Mouse (Mus musculus) forebrain, postnatal 0 days (tissue): ENCODE results near the gene Zfp74. TPM values are rescaled to one million over a fixed set of nuclear protein-coding genes. Genes with fewer than 3 reads are reported as not detected.

Source experiments
- ATAC-seq: fragments of 200-750 bp; cut with Nextera tagmentation; 2 replicates; pipeline ENCODE4 v1.8.0; 2017; ENCODE audit warnings: mild to moderate bottlenecking, moderate library complexity
- DNase-seq: peaks from one replicate; pipeline ENCODE4 v3.0.0-alpha.2; 2015
- H3K27ac ChIP-seq: fragments of 300-500 bp; sonication (generic); 2 replicates; pipeline ENCODE4 v1.5.1; 2014; ENCODE audit warnings: low read depth, mild to moderate bottlenecking, antibody characterized with exemption, low read length, moderate library complexity, mixed read lengths
- H3K27me3 ChIP-seq: fragments of 300-500 bp; sonication (generic); 2 replicates; pipeline ENCODE4 v1.6.1; 2014; ENCODE audit warnings: mild to moderate bottlenecking, low read length, mixed read lengths; ENCODE audit not compliant: insufficient read depth
- H3K36me3 ChIP-seq: fragments of 300-500 bp; sonication (generic); 2 replicates; pipeline ENCODE4 v1.6.1; 2014; ENCODE audit warnings: mild to moderate bottlenecking, moderate library complexity; ENCODE audit not compliant: insufficient read depth
- H3K4me1 ChIP-seq: fragments of 300-500 bp; sonication (generic); 2 replicates; pipeline ENCODE4 v1.6.1; 2014; ENCODE audit warnings: antibody characterized with exemption; ENCODE audit not compliant: insufficient read depth
- H3K4me2 ChIP-seq: fragments of 300-500 bp; sonication (generic); 2 replicates; pipeline ENCODE4 v1.6.1; 2014; ENCODE audit warnings: low read depth, mild to moderate bottlenecking, moderate library complexity
- H3K4me3 ChIP-seq: fragments of 300-500 bp; sonication (generic); 2 replicates; pipeline ENCODE4 v1.5.1; 2014; ENCODE audit warnings: low read depth, low read length, mixed read lengths
- H3K9ac ChIP-seq: fragments of 300-500 bp; sonication (generic); 2 replicates; pipeline ENCODE4 v1.6.1; 2014; ENCODE audit warnings: mild to moderate bottlenecking
- H3K9me3 ChIP-seq: fragments of 300-500 bp; sonication (generic); 2 replicates; pipeline ENCODE4 v1.6.1; 2016; ENCODE audit warnings: low read length
- CTCF ChIP-seq: sonication (generic); IDR thresholded peaks from 2 replicates; pipeline ENCODE4 v1.5.1; 2016; ENCODE audit warnings: antibody characterized with exemption, control low read depth, low read depth
- WGBS: fragments of 180-500 bp; shearing (Covaris S2); extraction: QIAGEN DNeasy Blood & Tissue Kit; methylation state at CpG from one replicate; pipeline ENCODE4 v1.1.7; 2014; 5-methylcytosine and 5-hydroxymethylcytosine counted together
- polyA plus RNA-seq: library from polyadenylated mRNA; unstranded; fragments of >200 nt; fragmentation: Nextera tagmentation; extraction: Ambion mirVana; gene quantifications from 2 replicates; pipeline ENCODE4 v1.2.1, GENCODE M21; 2015
- total RNA-seq: library from RNA; depleted of rRNA; stranded (reverse); fragments of >200 nt; gene quantifications from 2 replicates; pipeline ENCODE4 v1.2.3, GENCODE M21; 2014; rRNA removed

Gene Zfp74
- total RNA-seq (11.9 and 14.4 TPM in 2 replicates), polyA plus RNA-seq (6.6 and 15.8 TPM in 2 replicates)

- Histone ChIP-seq H3K4me3 (peak within 1 kb of the TSS; percentile 64), H3K27ac (peak within 1 kb of the TSS; percentile 94), H3K4me2 (peak within 1 kb of the TSS; percentile 57), H3K9ac (peak within 1 kb of the TSS; percentile 89), H3K27me3 (no peaks in the 10 kb centered on the region), H3K4me1 (peaks cover 6% of the 10 kb centered on the region), H3K36me3 (no peaks in the 10 kb centered on the region; the same call in 1 of the 2 replicates), H3K9me3 (no peaks in the 10 kb centered on the region)
- ATAC-seq: peak; percentile 87
- 3% methylated on average over 52 of the region's 52 CpGs for WGBS
- peak; percentile 85 for DNase-seq
- TF ChIP-seq CTCF: peak; percentile 36
Measured at GRCm38 (mm10) chr7:29953513-29954401, at the start of gene Zfp74. Zfp74 (minus strand) TSS chr7:29954089.

- no peak overlapping the region for H3K27ac ChIP-seq
- 88% methylated on average over 5 of the region's 5 CpGs for WGBS
- H3K9me3 ChIP-seq: no peaks in the 10 kb centered on the region
- no peaks in the 10 kb centered on the region for H3K4me1 ChIP-seq
- no peaks in the 10 kb centered on the region for H3K27me3 ChIP-seq
- peaks cover 22% of the 10 kb centered on the region for H3K36me3 ChIP-seq
- no peak for TF ChIP-seq CTCF
- DNase-seq (no peak), ATAC-seq (no peak)
- H3K4me3 ChIP-seq: no peak overlapping the region
- H3K4me2 ChIP-seq: no peak overlapping the region
- H3K9ac ChIP-seq: no peak overlapping the region
Measured at GRCm38 (mm10) chr7:30000601-30001000, 46.7 kb upstream of the Zfp74 start.

- ATAC-seq: no peak
- DNase-seq: no peak
- Histone ChIP-seq H3K4me3 (no peak overlapping the region), H3K27ac (no peak overlapping the region), H3K27me3 (no peaks in the 10 kb centered on the region), H3K9ac (no peak overlapping the region), H3K4me2 (no peak overlapping the region), H3K36me3 (peaks cover 32% of the 10 kb centered on the region), H3K4me1 (no peaks in the 10 kb centered on the region), H3K9me3 (no peaks in the 10 kb centered on the region)
- WGBS: 92% methylated on average over 8 of the region's 8 CpGs
- no peak for TF ChIP-seq CTCF
Measured at GRCm38 (mm10) chr7:29995134-29995533, 41.2 kb upstream of the Zfp74 start.

- 98% methylated on average over 9 of the region's 9 CpGs for WGBS
- no peak overlapping the region for H3K4me3 ChIP-seq
- H3K27me3 ChIP-seq: no peaks in the 10 kb centered on the region
- no peak overlapping the region for H3K9ac ChIP-seq
- no peak overlapping the region for H3K4me2 ChIP-seq
- H3K4me1 ChIP-seq: no peaks in the 10 kb centered on the region
- DNase-seq: no peak
- no peak overlapping the region for H3K27ac ChIP-seq
- no peak for ATAC-seq
- peaks cover 33% of the 10 kb centered on the region for H3K36me3 ChIP-seq
- H3K9me3 ChIP-seq: no peaks in the 10 kb centered on the region
- TF ChIP-seq CTCF: no peak
Measured at GRCm38 (mm10) chr7:29993340-29993739, 39.5 kb upstream of the Zfp74 start.

GRCm38 (mm10) chr7:29992698-29993097 is 38.8 kb upstream of the Zfp74 start:
- WGBS: 98% methylated on average over 8 of the region's 8 CpGs
- peaks cover 26% of the 10 kb centered on the region for H3K36me3 ChIP-seq
- H3K9me3 ChIP-seq: no peaks in the 10 kb centered on the region
- TF ChIP-seq CTCF: no peak
- no peak overlapping the region for H3K4me2 ChIP-seq
- H3K4me1 ChIP-seq: no peaks in the 10 kb centered on the region
- H3K9ac ChIP-seq: no peak overlapping the region
- H3K27ac ChIP-seq: no peak overlapping the region
- DNase-seq (no peak), ATAC-seq (no peak)
- no peak overlapping the region for H3K4me3 ChIP-seq
- H3K27me3 ChIP-seq: no peaks in the 10 kb centered on the region

GRCm38 (mm10) chr7:29989031-29989430 is 35.1 kb upstream of the Zfp74 start:
- H3K9me3 ChIP-seq: no peaks in the 10 kb centered on the region
- no peak overlapping the region for H3K4me3 ChIP-seq
- ATAC-seq (no peak), DNase-seq (no peak)
- peaks cover 24% of the 10 kb centered on the region for H3K36me3 ChIP-seq
- no peak for TF ChIP-seq CTCF
- no peak overlapping the region for H3K9ac ChIP-seq
- H3K4me2 ChIP-seq: no peak overlapping the region
- H3K27ac ChIP-seq: no peak overlapping the region
- no peaks in the 10 kb centered on the region for H3K27me3 ChIP-seq
- WGBS: 89% methylated on average over 11 of the region's 11 CpGs
- 0 out of 2 replicates have a peak, but pooled peaks cover 6% of the 10 kb centered on the region for H3K4me1 ChIP-seq

- Histone ChIP-seq H3K36me3 (peaks cover 20% of the 10 kb centered on the region), H3K4me2 (no peak overlapping the region), H3K9ac (no peak overlapping the region), H3K4me1 (peaks cover 11% of the 10 kb centered on the region; the same call in 1 of the 2 replicates), H3K27ac (no peak overlapping the region), H3K4me3 (no peak overlapping the region), H3K9me3 (no peaks in the 10 kb centered on the region), H3K27me3 (no peaks in the 10 kb centered on the region)
- no peak for DNase-seq
- no peak for TF ChIP-seq CTCF
- WGBS: 92% methylated on average over 5 of the region's 5 CpGs
- no peak for ATAC-seq
Measured at GRCm38 (mm10) chr7:29987551-29987950, 33.7 kb upstream of the Zfp74 start.
